Mouse (Mus musculus) mouse embryonic stem cell (cell line): ENCODE measurements at regions not wholly inside any gene's neighbourhood (a gene's known extent, or its start where the extent isn't known, plus 50 kb on each side); places are given as distances from the start of the nearest gene placed in this dataset.

Source experiments
- in situ Hi-C, 2 experiments: fragments of 300-500 bp; cut with MboI; formaldehyde crosslinking; loops; 1 replicate in 1 of 2; 3 replicates in 1 of 2; pipeline ENCODE4 v1.14.3; 2019 to 2020; ENCODE audit warnings: low sequenced_read_pairs in 2 of 2, low pct_unique_long_range_greater_than_20kb in 1 of 2, mixed read lengths in 1 of 2; ENCODE audit not compliant: unreplicated experiment in 1 of 2

- in situ Hi-C loops: no loop called here
Measured at GRCm38 (mm10) chr5:41994307-41994706, 73.5 kb upstream of the Gm16223 start.

- in situ Hi-C loops: no loop called here
Measured at GRCm38 (mm10) chr5:41983556-41983955, 84.2 kb upstream of the Gm16223 start.

DNA sequence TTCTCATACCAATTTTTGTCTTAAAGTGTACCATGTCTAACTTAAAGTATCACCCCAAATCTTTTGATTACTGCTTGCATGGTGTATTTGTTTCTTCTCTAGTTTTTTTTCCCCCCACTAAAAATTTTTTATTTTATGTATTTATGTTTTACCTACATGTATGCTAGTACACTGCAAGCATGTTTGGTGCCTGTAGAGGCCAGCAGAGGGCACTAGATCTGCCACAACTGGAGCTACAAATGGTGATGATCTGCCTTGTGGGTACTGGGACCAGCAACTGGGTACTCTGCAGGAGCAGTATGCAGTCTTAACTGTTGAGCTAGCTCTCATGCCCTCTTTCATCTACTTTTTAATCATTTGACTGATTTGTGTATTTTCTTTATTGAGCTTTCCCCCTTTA, 92.2 kb upstream of the Gm16223 start:
- in situ Hi-C loops: no loop called here

- in situ Hi-C loops: no loop called here
Measured at GRCm38 (mm10) chr5:41971201-41971600, 96.6 kb upstream of the Gm16223 start.

DNA sequence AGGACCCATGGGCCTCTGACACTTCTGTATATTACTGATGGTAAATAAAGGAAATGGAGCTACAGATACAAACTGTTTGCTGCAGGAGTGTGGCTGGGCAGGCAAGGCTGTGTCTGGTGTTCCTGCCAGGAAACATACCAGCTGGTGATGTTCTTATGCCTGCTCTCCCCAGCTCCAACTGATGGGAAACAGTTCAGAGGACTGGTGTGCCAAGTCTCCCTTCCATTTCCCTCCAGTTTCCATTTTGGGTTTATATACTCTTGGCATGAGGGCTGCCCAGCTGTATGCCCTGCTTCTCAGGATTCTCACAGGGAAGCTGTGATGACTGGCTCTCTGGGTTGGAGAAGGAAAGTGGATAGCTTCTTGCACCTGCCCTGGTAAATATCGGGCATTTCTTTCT, 100.8 kb upstream of the Gm16223 start:
- in situ Hi-C loops: no loop called here

DNA sequence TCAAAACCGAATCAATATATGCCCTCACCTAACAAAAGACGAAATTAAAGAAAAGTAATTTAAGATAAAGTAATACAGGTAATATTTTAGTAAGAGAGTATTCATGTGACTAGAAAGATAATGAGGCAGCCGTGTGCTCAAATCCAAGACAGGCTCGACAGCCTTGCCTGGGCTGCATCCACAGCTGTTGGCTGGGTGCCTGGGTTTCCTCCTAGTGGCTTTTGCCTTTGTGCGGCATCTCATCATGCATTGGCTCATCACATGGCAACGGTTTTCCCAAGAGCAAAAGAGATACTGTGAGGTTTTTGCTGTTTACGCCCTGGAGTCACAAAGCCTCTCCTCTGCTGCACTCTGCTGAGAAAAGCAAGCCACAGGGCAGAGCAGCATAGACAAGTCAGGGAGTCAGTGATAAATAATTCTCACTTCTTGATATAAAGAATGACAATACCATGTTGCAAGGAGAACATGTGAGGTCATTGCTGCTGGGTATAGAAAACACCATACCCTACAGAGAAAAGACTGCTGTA, 103.1 kb upstream of the Bod1l start:
- in situ Hi-C loops: no loop called here

DNA sequence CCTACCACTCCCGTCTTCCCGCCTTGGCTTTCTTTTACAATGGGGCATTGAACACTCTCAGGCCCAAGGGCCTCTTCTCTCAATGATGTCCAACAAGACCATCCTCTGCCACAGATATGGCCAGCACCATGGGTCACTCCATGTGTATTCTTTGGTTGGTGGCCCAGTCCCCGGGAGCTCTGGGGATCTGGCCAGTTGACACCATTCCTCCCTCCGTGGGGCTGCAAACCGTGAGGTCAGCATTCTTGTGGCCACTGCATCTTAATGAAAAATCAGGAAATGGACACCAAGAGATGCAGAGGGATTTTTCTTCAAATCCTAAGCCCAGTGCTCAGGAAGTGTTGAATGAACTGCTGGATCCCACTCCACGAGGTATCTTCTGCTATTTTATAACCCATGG, 99.3 kb upstream of the Bod1l start:
- in situ Hi-C loops: no loop called here

DNA sequence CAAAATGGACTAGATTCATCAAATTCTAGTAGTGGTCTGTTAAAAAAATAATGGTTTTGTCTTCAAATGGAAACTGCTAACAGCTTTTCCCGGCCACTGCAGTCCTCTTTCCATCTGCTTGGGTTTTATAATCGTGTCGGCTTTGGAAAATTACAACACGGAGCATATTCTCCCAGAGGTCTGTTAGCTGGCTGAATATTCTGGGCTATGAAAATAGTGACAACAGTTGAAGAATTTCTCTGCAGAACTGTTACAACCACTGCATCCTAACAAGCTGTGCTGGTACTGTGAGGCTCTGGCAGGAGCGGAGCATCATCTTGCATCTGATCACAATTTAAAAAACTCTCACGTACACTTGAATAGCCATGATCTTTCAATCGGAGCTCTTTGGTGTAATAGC, 98.0 kb upstream of the Bod1l start:
- in situ Hi-C loops: no loop called here

DNA sequence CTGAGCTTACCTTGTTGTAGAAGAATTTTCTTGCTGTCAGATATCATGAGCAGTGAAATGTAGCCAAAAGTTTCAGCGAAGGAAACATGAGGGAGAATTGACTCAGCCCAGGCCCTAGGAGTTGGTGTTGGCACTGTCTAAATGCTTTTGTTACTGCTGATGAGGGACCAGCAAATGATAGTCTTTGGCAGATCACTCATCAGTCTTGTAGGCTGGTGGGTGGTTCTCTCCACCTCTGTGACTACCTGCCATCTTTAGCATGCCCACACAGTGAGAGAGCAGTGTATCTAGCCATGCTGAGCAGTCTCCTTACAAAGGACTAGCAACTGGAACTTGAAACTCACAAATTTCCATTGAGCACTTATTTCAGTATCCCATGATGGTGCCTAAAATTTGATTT, 97.1 kb upstream of the Bod1l start:
- in situ Hi-C loops: no loop called here

DNA sequence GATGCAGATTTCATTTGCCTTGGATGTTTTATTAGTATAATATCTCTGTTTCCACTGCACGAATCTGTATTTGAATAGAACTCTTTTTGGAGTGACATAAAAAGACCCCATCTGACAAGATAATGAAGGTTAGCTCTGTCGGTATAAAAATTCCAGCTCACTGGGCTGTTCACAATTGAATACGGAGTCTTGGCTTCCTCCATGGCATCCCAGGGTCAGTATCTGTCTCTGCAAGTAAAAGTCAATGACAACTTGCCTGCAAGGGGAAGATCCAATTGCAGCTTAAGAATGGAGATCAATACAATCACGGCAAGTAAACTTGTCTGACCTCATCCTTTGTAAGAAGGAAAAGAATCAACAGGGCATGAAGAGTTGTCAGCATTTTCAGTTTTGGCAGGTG, 95.6 kb upstream of the Bod1l start:
- in situ Hi-C loops: no loop called here

GRCm38 (mm10) chr5:41910053-41910452, 65.9 kb upstream of the Bod1l start:
- in situ Hi-C loops: no loop called here

DNA sequence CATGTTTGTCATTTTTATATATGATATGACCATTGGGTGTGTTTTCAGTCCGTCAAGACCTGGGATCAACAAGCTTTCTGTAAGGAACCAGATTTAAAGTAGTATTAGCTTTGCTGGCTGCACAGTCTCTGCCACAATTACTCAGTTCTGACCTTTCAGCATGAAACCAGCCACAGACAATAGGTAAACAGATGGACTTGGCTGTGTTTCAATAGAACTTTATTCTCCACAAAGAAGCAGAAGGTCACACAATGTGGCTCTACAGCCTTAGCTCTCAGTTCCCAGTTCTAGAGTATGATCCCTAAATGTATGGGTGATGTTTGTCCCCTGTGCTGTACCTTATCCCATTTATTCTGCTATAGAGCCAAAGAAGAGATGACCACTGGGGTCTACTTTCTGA, 63.6 kb upstream of the Bod1l start:
- in situ Hi-C loops: no loop called here

DNA sequence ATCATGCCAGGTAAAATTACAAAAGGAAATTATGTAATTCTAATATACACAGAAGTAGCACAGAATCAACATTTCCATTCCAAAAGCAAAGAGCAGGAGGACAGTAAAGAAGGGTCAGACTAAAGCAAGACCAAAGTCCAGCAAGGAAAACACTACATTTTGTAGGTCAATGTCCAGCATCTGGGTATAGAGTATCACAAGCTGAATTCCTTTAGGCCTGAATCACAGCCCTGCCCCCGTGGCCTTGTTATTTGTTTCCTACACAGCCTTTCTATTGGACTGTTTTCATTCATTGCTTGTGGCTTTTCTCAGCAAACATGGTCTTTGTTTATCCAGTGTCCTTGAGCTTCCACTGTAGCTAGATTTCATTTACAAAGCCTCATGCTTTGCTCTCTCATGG, 60.4 kb upstream of the Bod1l start:
- in situ Hi-C loops: no loop called here

DNA sequence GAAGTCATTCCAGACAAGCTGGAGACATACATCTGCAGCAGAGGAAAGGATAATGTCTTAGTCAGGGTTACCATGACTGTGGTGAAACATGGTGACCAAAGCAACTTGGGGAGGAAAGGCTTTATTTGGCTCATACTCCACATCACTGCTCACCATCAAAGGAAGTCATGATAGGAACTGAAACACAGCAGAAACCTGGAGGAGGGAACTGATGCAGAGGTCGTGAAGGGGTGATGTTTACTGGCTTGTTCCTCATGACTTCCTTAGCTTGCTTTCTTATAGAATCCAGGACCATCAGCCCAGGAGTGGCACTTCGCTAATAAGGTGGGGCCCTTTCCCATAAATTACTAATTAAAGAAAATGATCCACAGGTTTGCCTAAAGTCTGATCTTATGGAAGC, 55.1 kb upstream of the Bod1l start:
- in situ Hi-C loops: loop anchor here in 1 of 2 experiments (25.0 kb wide), 1 partner anchor 1463 kb away; no protein-coding TSS in a partner anchor

GRCm38 (mm10) chr5:41898748-41899147, 54.6 kb upstream of the Bod1l start:
- in situ Hi-C loops: loop anchor here in 1 of 2 experiments (25.0 kb wide), 1 partner anchor 1464 kb away; no protein-coding TSS in a partner anchor
